In the genomic region with DNA sequence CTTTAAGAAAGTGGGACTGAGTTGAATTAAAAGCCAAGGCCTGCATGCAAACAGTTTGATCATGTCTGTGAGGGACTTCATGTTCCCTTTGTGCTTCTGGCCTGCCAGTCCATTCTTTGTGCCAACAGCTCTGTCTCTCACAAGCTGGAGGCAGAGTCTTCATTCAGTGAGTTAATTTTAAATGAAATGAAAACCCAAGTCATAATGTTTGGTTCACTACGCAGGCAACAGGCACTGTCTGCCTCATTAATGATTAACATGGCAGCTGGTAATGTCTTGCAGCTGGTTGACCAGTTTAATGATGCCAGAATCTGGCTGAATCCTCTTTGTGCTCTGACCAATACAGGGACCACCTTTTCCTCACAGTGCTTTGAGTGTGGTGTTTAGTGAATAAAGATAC, we compare ENCODE assay signal across 16 mouse cellular contexts.
DNase-seq lines count a peak whose midpoint lies in the region; ATAC-seq lines count a peak whose summit lies in the region.
"Had no signal": no experiment of that assay in that cellular context is flagged by ENCODE, and none has a peak within 500 bp of the region (broad histone marks: within the 10 kb centered on the region; RNA-seq: fewer than 3 reads in every experiment).

No protein-coding gene starts in this region.

- H3K9me3 ChIP-seq in limb, embryonic 11.5 days (ENCODE audit: control insufficient read depth, low read length) = no peaks in the 10 kb centered on the region
- no peaks in the 10 kb centered on the region for H3K9me3 ChIP-seq in limb, embryonic 10.5 days (replicated peaks)
- H3K9me3 ChIP-seq in kidney, embryonic 14.5 days (ENCODE audit: control insufficient read depth, low read length) = no peaks in the 10 kb centered on the region
- H3K9me3 ChIP-seq: embryonic facial prominence, embryonic 12.5 days; hindbrain, embryonic 15.5 days; stomach, embryonic 15.5 days had no signal

- no peak overlapping the region for H3K4me2 ChIP-seq in limb, embryonic 11.5 days (ENCODE audit: low read depth, severe bottlenecking)
- no peak overlapping the region for H3K4me2 ChIP-seq in kidney, embryonic 14.5 days (replicated peaks; ENCODE audit: low read depth, low read length)
- H3K4me2 ChIP-seq: embryonic facial prominence, embryonic 12.5 days; hindbrain, embryonic 15.5 days; stomach, embryonic 15.5 days had no signal

- no peaks in the 10 kb centered on the region for H3K36me3 ChIP-seq in limb, embryonic 11.5 days (ENCODE audit: control insufficient read depth, insufficient read depth, low read length)
- H3K36me3 ChIP-seq in limb, embryonic 10.5 days = no peaks in the 10 kb centered on the region
- no peaks in the 10 kb centered on the region for H3K36me3 ChIP-seq in kidney, embryonic 14.5 days (ENCODE audit: control insufficient read depth, insufficient read depth, low read length)
- H3K36me3 ChIP-seq: embryonic facial prominence, embryonic 12.5 days; hindbrain, embryonic 15.5 days; stomach, embryonic 15.5 days had no signal

- H3K4me3 ChIP-seq in limb, embryonic 11.5 days (ENCODE audit: low read depth, low read length) = no peak overlapping the region
- no peak overlapping the region for H3K4me3 ChIP-seq in limb, embryonic 10.5 days
- no peak overlapping the region for H3K4me3 ChIP-seq in kidney, embryonic 14.5 days (ENCODE audit: low read length)
- H3K4me3 ChIP-seq: embryonic facial prominence, embryonic 12.5 days; hindbrain, embryonic 15.5 days; stomach, embryonic 15.5 days had no signal

- DNase-seq in limb, embryonic 11.5 days (ENCODE audit: low spot score) = peak; percentile 34
- DNase-seq in limb, embryonic 10.5 days (ENCODE audit: low spot score) = no peak
- DNase-seq in forelimb bud, embryonic 11.5 days (ENCODE audit: low read depth, low spot score) = peak; percentile 26
- peak; percentile 22 to 33 for DNase-seq in layer of hippocampus, postnatal 10 days (ENCODE audit: low spot score in 2 of 2)
- no peak for DNase-seq in frontal cortex, postnatal 14 days (ENCODE audit: low spot score in 2 of 2)
- DNase-seq in adrenal gland, postnatal 25 days = no peak
- DNase-seq in cerebellum, adult 8-10 months = no peak
- DNase-seq: cerebellum, postnatal 25 days; heart, adult 11 months; lung, adult 2 months; midbrain, embryonic 14.5 days; thymus, postnatal 36 days had no signal

- 15% methylated on average over 1 of the region's 1 CpGs for WGBS in limb, embryonic 11.5 days
- 40% methylated on average over 1 of the region's 1 CpGs for WGBS in limb, embryonic 10.5 days
- WGBS in kidney, embryonic 14.5 days = 28% methylated on average over 1 of the region's 1 CpGs

- H3K27me3 ChIP-seq in limb, embryonic 11.5 days (ENCODE audit: control insufficient read depth, insufficient read depth, low read length) = no peaks in the 10 kb centered on the region
- no peaks in the 10 kb centered on the region for H3K27me3 ChIP-seq in limb, embryonic 10.5 days (ENCODE audit: low read depth, poor library complexity, severe bottlenecking)
- no peaks in the 10 kb centered on the region for H3K27me3 ChIP-seq in kidney, embryonic 14.5 days (ENCODE audit: control insufficient read depth, insufficient read depth, low read length)
- H3K27me3 ChIP-seq: embryonic facial prominence, embryonic 12.5 days; hindbrain, embryonic 15.5 days; stomach, embryonic 15.5 days had no signal

- H3K4me1 ChIP-seq in limb, embryonic 11.5 days (ENCODE audit: control insufficient read depth, insufficient read depth, low read length) = no peaks in the 10 kb centered on the region
- peaks cover 8% of the 10 kb centered on the region; the same call in 1 of the 2 replicates for H3K4me1 ChIP-seq in limb, embryonic 10.5 days
- 0 out of 2 replicates have a peak, but pooled peaks cover 6% of the 10 kb centered on the region for H3K4me1 ChIP-seq in kidney, embryonic 14.5 days (ENCODE audit: control insufficient read depth, insufficient read depth, low read length)
- H3K4me1 ChIP-seq: embryonic facial prominence, embryonic 12.5 days; hindbrain, embryonic 15.5 days; stomach, embryonic 15.5 days had no signal

- H3K27ac ChIP-seq in limb, embryonic 11.5 days (replicated peaks; ENCODE audit: low read depth, low read length) = no peak overlapping the region
- no peak overlapping the region for H3K27ac ChIP-seq in limb, embryonic 10.5 days
- peak overlapping the region; percentile 37; the same call in 1 of the 2 replicates for H3K27ac ChIP-seq in kidney, embryonic 14.5 days (ENCODE audit: low read depth, low read length)
- H3K27ac ChIP-seq: embryonic facial prominence, embryonic 12.5 days; hindbrain, embryonic 15.5 days; stomach, embryonic 15.5 days had no signal

- no peak overlapping the region for H3K9ac ChIP-seq in limb, embryonic 11.5 days (ENCODE audit: low read length)
- no peak overlapping the region for H3K9ac ChIP-seq in kidney, embryonic 14.5 days (ENCODE audit: low read depth, low read length)
- H3K9ac ChIP-seq: embryonic facial prominence, embryonic 12.5 days; hindbrain, embryonic 15.5 days; stomach, embryonic 15.5 days had no signal

- ATAC-seq in limb, embryonic 11.5 days (ENCODE audit: insufficient number of reproducible peaks, low FRiP score, low TSS enrichment, low read depth) = no peak
- peak; percentile 93 for ATAC-seq in kidney, embryonic 14.5 days (ENCODE audit: low FRiP score, low TSS enrichment)

Comparison
In these comparisons a context has a peak if more than half of its experiments do, and no peak if none do; other contexts are left out.
1. DNase-seq: peak in limb, embryonic 11.5 days (single experiment), forelimb bud, embryonic 11.5 days (single experiment) and layer of hippocampus, postnatal 10 days (2 of 2); none in limb, embryonic 10.5 days (single experiment), frontal cortex, postnatal 14 days (0 of 2), adrenal gland, postnatal 25 days (single experiment) and cerebellum, adult 8-10 months (single experiment).